Mouse (Mus musculus) limb, embryonic 13.5 days (tissue): ENCODE results near the gene Osbp. TPM values are rescaled to one million over a fixed set of nuclear protein-coding genes. Genes with fewer than 3 reads are reported as not detected.

Source experiments
- ATAC-seq: fragments of 200-750 bp; cut with Nextera tagmentation; 2 replicates; pipeline ENCODE4 v1.8.0; 2017; ENCODE audit warnings: low read depth, moderate number of reproducible peaks, moderate TSS enrichment; ENCODE audit not compliant: low FRiP score
- H3K27ac ChIP-seq: fragments of 300-500 bp; sonication (generic); 2 replicates; pipeline ENCODE4 v1.5.1; 2015; ENCODE audit warnings: inconsistent platforms, mild to moderate bottlenecking, moderate library complexity
- H3K27me3 ChIP-seq: fragments of 300-500 bp; sonication (generic); 2 replicates; pipeline ENCODE4 v1.6.1; 2015; ENCODE audit warnings: mild to moderate bottlenecking, inconsistent platforms
- H3K36me3 ChIP-seq: fragments of 300-500 bp; sonication (generic); 2 replicates; pipeline ENCODE4 v1.6.1; 2015; ENCODE audit warnings: inconsistent platforms, mild to moderate bottlenecking, moderate library complexity
- H3K4me1 ChIP-seq: fragments of 300-500 bp; sonication (generic); 2 replicates; pipeline ENCODE4 v1.6.1; 2015; ENCODE audit warnings: inconsistent platforms
- H3K4me2 ChIP-seq: fragments of 300-500 bp; sonication (generic); replicated peaks from 2 replicates; pipeline ENCODE4 v1.6.1; 2015; ENCODE audit warnings: inconsistent platforms, mild to moderate bottlenecking, moderate library complexity
- H3K4me3 ChIP-seq: fragments of 300-500 bp; sonication (generic); 2 replicates; pipeline ENCODE4 v1.5.1; 2015; ENCODE audit warnings: moderate library complexity, mild to moderate bottlenecking, inconsistent platforms
- H3K9ac ChIP-seq: fragments of 300-500 bp; sonication (generic); 2 replicates; pipeline ENCODE4 v1.6.1; 2015; ENCODE audit warnings: mild to moderate bottlenecking, inconsistent platforms
- H3K9me3 ChIP-seq: fragments of 300-500 bp; sonication (generic); 2 replicates; pipeline ENCODE4 v1.6.1; 2016; ENCODE audit warnings: inconsistent platforms
- WGBS: fragments of 180-500 bp; shearing (Covaris S2); methylation state at CpG from one replicate; pipeline ENCODE4 v1.1.7; 2015; 5-methylcytosine and 5-hydroxymethylcytosine counted together
- polyA plus RNA-seq: library from polyadenylated mRNA; unstranded; fragments of >200 nt; fragmentation: Nextera tagmentation; extraction: Ambion mirVana; gene quantifications from 2 replicates; pipeline ENCODE4 v1.2.1, GENCODE M21; 2015

Osbp gene
- polyA plus RNA-seq, 1 experiment from 2014 or later, result 5.3 TPM

GRCm38 (mm10) chr19:12007105-12007931, 41.6 kb downstream of the Osbp start:
- Histone ChIP-seq H3K27ac (no peak overlapping the region), H3K4me1 (peaks cover 17% of the 10 kb centered on the region), H3K9me3 (no peaks in the 10 kb centered on the region), H3K4me2 (peak overlapping the region; percentile 71), H3K9ac (peak overlapping the region; percentile 59; the same call in 1 of the 2 replicates), H3K4me3 (peak overlapping the region; percentile 60), H3K36me3 (no peaks in the 10 kb centered on the region), H3K27me3 (no peaks in the 10 kb centered on the region)
- 11% methylated on average over 17 of the region's 17 CpGs for WGBS
- ATAC-seq, result no peak

DNA sequence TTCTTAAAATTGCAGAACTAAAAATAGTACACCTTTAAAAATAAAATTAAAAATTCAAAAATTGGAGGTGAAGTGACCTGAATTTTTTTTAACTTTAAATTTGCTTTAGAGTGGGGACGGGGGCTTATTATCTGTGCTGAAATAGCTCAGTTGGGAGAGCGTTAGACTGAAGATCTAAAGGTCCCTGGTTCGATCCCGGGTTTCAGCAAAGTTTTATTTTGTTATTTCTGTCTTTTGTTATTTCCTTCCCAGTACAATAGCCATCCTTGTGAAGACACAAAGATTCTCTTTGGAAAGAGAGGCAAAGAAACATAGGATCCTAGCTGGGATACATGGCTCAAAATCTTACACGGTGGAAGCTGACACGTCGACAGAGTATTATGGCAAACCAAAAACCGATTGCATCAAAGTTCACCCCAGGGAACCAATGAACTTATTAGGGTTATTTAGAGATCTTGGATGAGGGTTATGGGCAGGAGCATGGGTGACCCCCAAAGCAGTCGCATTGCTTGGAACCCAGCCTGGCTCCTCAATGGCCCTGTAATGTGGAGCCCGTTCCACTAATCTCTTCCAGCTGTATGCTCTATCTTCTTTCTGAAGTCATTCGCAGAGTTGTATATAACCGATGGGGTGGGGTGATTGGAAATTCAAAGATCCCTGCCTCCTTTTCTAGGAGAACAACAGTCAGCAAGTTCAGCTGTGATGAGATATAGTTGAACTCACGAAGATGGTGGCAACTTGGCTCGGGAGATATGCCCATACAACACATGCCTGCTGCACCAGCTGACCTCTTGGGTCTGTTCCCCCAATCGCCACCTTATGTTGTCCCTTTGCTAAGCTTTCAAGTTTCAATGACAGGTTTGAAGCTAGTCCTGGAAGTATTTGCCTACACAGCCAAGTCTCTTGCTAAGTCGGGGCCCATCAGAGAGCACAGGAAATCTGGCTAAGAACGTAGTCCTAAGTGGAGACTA, 43.0 kb downstream of the Osbp start:
- Histone ChIP-seq H3K4me3 (0 out of 2 replicates have a peak overlapping the region, but pooled peaks have one; percentile 68), H3K4me1 (peaks cover 17% of the 10 kb centered on the region), H3K9me3 (no peaks in the 10 kb centered on the region), H3K27ac (no peak overlapping the region), H3K4me2 (peak overlapping the region; percentile 25), H3K9ac (no peak overlapping the region), H3K36me3 (no peaks in the 10 kb centered on the region), H3K27me3 (no peaks in the 10 kb centered on the region)
- no peak for ATAC-seq
- 17% methylated on average over 17 of the region's 17 CpGs for WGBS

DNA sequence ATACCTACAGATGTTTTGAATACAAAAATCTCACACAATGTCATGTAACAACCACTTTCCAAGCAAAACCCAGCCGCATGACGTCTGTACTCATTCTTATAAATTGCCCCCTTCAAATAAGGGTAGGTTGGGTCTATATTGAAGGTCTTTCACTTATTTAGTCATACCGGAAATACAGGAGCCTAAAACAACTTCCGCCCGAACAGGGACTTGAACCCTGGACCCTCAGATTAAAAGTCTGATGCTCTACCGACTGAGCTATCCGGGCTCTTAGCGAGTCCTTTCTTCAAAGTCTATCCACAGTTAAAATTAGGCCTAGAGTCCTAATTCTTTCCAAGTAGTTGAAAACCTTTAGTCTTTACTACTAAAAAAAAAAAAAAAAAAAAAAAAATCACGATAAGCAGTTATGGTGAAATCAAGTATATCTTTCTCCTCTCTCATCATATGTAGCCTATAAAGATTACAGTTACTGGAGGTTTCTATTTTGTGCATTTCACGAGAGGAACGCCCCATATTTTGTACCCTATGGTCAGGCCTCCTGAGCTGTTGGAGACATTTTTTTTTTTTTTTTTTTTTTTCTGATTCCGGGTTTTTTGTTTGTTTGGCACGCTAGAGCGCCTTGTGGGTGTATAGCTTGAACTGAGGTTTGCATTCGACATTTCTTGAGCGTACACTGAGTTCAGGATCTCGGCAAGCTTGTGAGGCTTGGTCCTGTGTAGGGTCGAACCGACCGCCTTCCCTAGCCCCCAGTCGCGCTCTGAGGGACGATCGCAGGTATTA, 44.0 kb downstream of the Osbp start:
- Histone ChIP-seq H3K27me3 (no peaks in the 10 kb centered on the region), H3K9ac (peak overlapping the region; percentile 78), H3K4me3 (peak overlapping the region; percentile 68), H3K36me3 (no peaks in the 10 kb centered on the region), H3K4me1 (peaks cover 12% of the 10 kb centered on the region), H3K27ac (peak overlapping the region; percentile 84), H3K9me3 (no peaks in the 10 kb centered on the region), H3K4me2 (peak overlapping the region; percentile 70)
- no peak for ATAC-seq
- 1% methylated on average over 24 of the region's 24 CpGs for WGBS

- Histone ChIP-seq H3K4me1 (peaks cover 10% of the 10 kb centered on the region; the same call in 1 of the 2 replicates), H3K9ac (peak overlapping the region; percentile 78), H3K4me2 (peak overlapping the region; percentile 70), H3K27ac (peak overlapping the region; percentile 84), H3K27me3 (no peaks in the 10 kb centered on the region), H3K36me3 (no peaks in the 10 kb centered on the region), H3K4me3 (peak overlapping the region; percentile 68), H3K9me3 (no peaks in the 10 kb centered on the region)
- WGBS, result under 1% methylated on average over 24 of the region's 24 CpGs
- ATAC-seq, result peak; percentile 6; the same call in 1 of the 2 replicates
Observed at GRCm38 (mm10) chr19:12010281-12010771, 44.6 kb downstream of the Osbp start.

DNA sequence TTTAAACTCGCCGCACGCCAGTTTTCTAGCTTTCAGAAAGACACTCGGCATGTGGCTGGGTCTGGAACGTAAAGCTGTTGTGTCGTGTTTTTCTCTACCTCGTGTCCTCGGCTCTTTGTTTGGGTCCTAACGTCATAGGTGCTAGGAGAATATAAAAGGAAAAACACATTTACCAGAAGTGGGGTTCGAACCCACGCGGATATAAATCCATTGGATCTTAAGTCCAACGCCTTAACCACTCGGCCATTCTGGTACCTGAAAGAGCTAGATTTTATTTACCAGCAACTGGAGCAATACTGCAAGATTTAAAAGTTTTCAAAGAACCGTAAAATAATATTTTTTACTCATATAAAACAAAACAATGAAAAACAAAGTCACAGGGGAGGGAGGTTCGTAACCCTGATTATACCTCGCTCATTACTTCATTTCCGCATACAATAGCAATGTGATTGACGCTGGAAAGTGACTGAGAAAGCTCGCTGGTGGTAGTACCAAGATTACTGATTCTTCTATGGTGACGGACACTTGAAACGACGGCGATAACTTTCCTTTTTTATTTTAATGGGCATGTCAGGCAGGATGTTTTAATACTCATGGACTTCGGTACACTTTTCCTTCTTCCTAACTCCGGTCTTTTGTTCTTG, 45.3 kb downstream of the Osbp start:
- H3K9ac ChIP-seq, result peak overlapping the region; percentile 78
- peak overlapping the region; percentile 84 for H3K27ac ChIP-seq
- WGBS, result under 1% methylated on average over 26 of the region's 26 CpGs
- H3K9me3 ChIP-seq, result no peaks in the 10 kb centered on the region
- H3K4me3 ChIP-seq, result peak overlapping the region; percentile 68
- peak; percentile 49 for ATAC-seq
- H3K36me3 ChIP-seq, result no peaks in the 10 kb centered on the region
- peak overlapping the region; percentile 70 for H3K4me2 ChIP-seq
- peaks cover 10% of the 10 kb centered on the region; the same call in 1 of the 2 replicates for H3K4me1 ChIP-seq
- H3K27me3 ChIP-seq, result no peaks in the 10 kb centered on the region

- peak overlapping the region; percentile 55; the same call in 1 of the 2 replicates for H3K9ac ChIP-seq
- H3K36me3 ChIP-seq, result no peaks in the 10 kb centered on the region
- H3K4me2 ChIP-seq, result peak overlapping the region; percentile 70
- under 1% methylated on average over 49 of the region's 49 CpGs for WGBS
- H3K27ac ChIP-seq, result peak overlapping the region; percentile 73; the same call in 1 of the 2 replicates
- no peaks in the 10 kb centered on the region for H3K27me3 ChIP-seq
- peak; percentile 85 for ATAC-seq
- no peaks in the 10 kb centered on the region for H3K9me3 ChIP-seq
- peak overlapping the region; percentile 68 for H3K4me3 ChIP-seq
- H3K4me1 ChIP-seq, result peaks cover 6% of the 10 kb centered on the region; the same call in 1 of the 2 replicates
Observed at GRCm38 (mm10) chr19:12011560-12012556, 46.1 kb downstream of the Osbp start.

GRCm38 (mm10) chr19:12012615-12013014, 46.9 kb downstream of the Osbp start:
- no peaks in the 10 kb centered on the region for H3K27me3 ChIP-seq
- no peaks in the 10 kb centered on the region for H3K4me1 ChIP-seq
- ATAC-seq, result no peak
- H3K36me3 ChIP-seq, result no peaks in the 10 kb centered on the region
- no peak overlapping the region for H3K27ac ChIP-seq
- peak overlapping the region; percentile 70 for H3K4me2 ChIP-seq
- H3K9me3 ChIP-seq, result no peaks in the 10 kb centered on the region
- peak overlapping the region; percentile 68 for H3K4me3 ChIP-seq
- WGBS, result 2% methylated on average over 10 of the region's 10 CpGs
- peak overlapping the region; percentile 54; the same call in 1 of the 2 replicates for H3K9ac ChIP-seq

GRCm38 (mm10) chr19:12013228-12013627, 47.5 kb downstream of the Osbp start:
- Histone ChIP-seq H3K9ac (peak overlapping the region; percentile 54), H3K27me3 (no peaks in the 10 kb centered on the region), H3K27ac (no peak overlapping the region), H3K9me3 (no peaks in the 10 kb centered on the region), H3K36me3 (no peaks in the 10 kb centered on the region), H3K4me2 (peak overlapping the region; percentile 70), H3K4me3 (peak overlapping the region; percentile 68), H3K4me1 (no peaks in the 10 kb centered on the region)
- 0% methylated on average over 12 of the region's 12 CpGs for WGBS
- no peak for ATAC-seq

DNA sequence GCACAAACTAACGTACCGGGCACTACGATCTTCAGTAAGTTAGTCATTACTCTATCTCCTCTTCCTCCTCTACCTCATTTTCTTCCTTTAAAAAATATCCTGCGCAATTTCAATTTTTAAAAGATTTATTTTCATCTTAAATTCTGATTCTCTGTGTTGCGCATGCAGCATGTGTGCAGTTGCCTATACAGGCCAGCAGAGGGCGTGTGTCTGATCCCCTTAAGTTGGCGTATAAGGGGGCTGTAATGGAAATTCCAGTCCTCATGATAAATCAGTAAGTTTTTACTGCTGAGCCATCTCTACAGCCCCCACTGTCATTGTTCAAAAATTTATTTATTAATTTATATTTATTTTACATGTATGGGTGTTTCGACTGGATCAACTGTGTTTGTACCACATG, 50.0 kb downstream of the Osbp start:
- no peak overlapping the region for H3K4me3 ChIP-seq
- no peak overlapping the region for H3K9ac ChIP-seq
- WGBS, result 71% methylated on average over 8 of the region's 8 CpGs
- H3K27ac ChIP-seq, result no peak overlapping the region
- H3K4me1 ChIP-seq, result no peaks in the 10 kb centered on the region
- no peaks in the 10 kb centered on the region for H3K9me3 ChIP-seq
- no peaks in the 10 kb centered on the region for H3K27me3 ChIP-seq
- no peaks in the 10 kb centered on the region for H3K36me3 ChIP-seq
- H3K4me2 ChIP-seq, result no peak overlapping the region
- no peak for ATAC-seq

GRCm38 (mm10) chr19:12016192-12016591, 50.5 kb downstream of the Osbp start:
- Histone ChIP-seq H3K9ac (no peak overlapping the region), H3K27ac (no peak overlapping the region), H3K4me3 (no peak overlapping the region), H3K4me1 (no peaks in the 10 kb centered on the region), H3K4me2 (no peak overlapping the region), H3K9me3 (no peaks in the 10 kb centered on the region), H3K36me3 (no peaks in the 10 kb centered on the region), H3K27me3 (no peaks in the 10 kb centered on the region)
- WGBS, result 88% methylated on average over 4 of the region's 4 CpGs
- ATAC-seq, result no peak
